Mouse (Mus musculus): ENCODE results near the gene Zfp146.
"Not testable (repeated sequence)": the region's sequence is repeated elsewhere in the genome, so short reads cannot be mapped to it uniquely, and the experiment has no call there.

Zfp146 gene

GRCm38 (mm10) chr7:30122188-30122530 is 47.4 kb downstream of the Zfp146 start:
- no peak for DNase-seq (ENCODE audit: low spot score in 2 of 2)

GRCm38 (mm10) chr7:30121308-30122187 is 48.0 kb downstream of the Zfp146 start, which contains the start of gene Zfp382:
Zfp382 (plus strand) TSS chr7:30121942.
- peak; percentile 77 for DNase-seq (ENCODE audit: low spot score in 2 of 2)

GRCm38 (mm10) chr7:30117935-30118334 is 51.6 kb downstream of the Zfp146 start:
- DNase-seq (ENCODE audit: low spot score in 2 of 2): not testable (repeated sequence)

- DNase-seq (ENCODE audit: low spot score in 2 of 2): no peak
These were observed 53.5 kb downstream of the Zfp146 start for GRCm38 (mm10) chr7:30116076-30116475.

Measured in spleen, postnatal 14 days (tissue).